Mouse (Mus musculus) urinary bladder, adult 2 months (tissue): Measurements from ENCODE around the gene Ces1d. TPM values are rescaled to one million over a fixed set of nuclear protein-coding genes. Genes with fewer than 3 reads are reported as not detected.

Source experiments
- DNase-seq: peaks from one replicate; pipeline ENCODE4 v3.0.0; 2022; ENCODE audit warnings: low spot score
- polyA plus RNA-seq: library from polyadenylated mRNA; depleted of rRNA; stranded (reverse); fragments of >200 nt; gene quantifications from 2 replicates; pipeline ENCODE4 v1.2.3, GENCODE M21; 2012; rRNA removed

Gene Ces1d
- polyA plus RNA-seq, 1 experiment = 35.7 TPM

GRCm38 (mm10) chr8:93140696-93141095, 56.9 kb downstream of the Ces1d start:
- no peak for DNase-seq

- no peak for DNase-seq
Observed at GRCm38 (mm10) chr8:93132196-93132595, 65.4 kb downstream of the Ces1d start.

GRCm38 (mm10) chr8:93131233-93131980, 66.2 kb downstream of the Ces1d start, which contains the start of gene Ces1c:
TSS of gene Ces1c (minus strand) at chr8:93131283.
- DNase-seq = no peak

- DNase-seq = no peak
Observed at GRCm38 (mm10) chr8:93126476-93126875, 71.2 kb downstream of the Ces1d start.

- no peak for DNase-seq
Observed at GRCm38 (mm10) chr8:93122005-93122404, 75.6 kb downstream of the Ces1d start.

Other genes starting within 250 kb of the Ces1d start
- gene Slc6a2, start 237.8 kb downstream of the Ces1d start, polyA plus RNA-seq = 0.87 and 1.1 TPM in 2 replicates
- not detected in 2 replicates for gene Ces1a, start 149.6 kb downstream of the Ces1d start, polyA plus RNA-seq
- gene Ces1b, start 117.8 kb downstream of the Ces1d start, polyA plus RNA-seq = not detected in 2 replicates
- not detected in 2 replicates for gene Ces1c, start 66.6 kb downstream of the Ces1d start, polyA plus RNA-seq
- gene Ces1e, start 31.8 kb upstream of the Ces1d start, polyA plus RNA-seq = 0.15 TPM in 1 of 2 replicates, not detected in the other
- 2.3 and 5.2 TPM in 2 replicates for gene Ces1f, start 81.9 kb upstream of the Ces1d start, polyA plus RNA-seq
- 1.4 and 1.5 TPM in 2 replicates for gene Ces1g, start 139.5 kb upstream of the Ces1d start, polyA plus RNA-seq
- gene Ces1h, start 181.9 kb upstream of the Ces1d start, polyA plus RNA-seq = 0.03 TPM in 1 of 2 replicates, not detected in the other